Mouse (Mus musculus) right cerebral cortex, postnatal 4 days (tissue): ENCODE results near the gene A930018P22Rik.

ENCODE experiments used
- DNase-seq: peaks from one replicate; pipeline ENCODE4 v3.0.0-alpha.2; 2022

The A930018P22Rik gene

DNA sequence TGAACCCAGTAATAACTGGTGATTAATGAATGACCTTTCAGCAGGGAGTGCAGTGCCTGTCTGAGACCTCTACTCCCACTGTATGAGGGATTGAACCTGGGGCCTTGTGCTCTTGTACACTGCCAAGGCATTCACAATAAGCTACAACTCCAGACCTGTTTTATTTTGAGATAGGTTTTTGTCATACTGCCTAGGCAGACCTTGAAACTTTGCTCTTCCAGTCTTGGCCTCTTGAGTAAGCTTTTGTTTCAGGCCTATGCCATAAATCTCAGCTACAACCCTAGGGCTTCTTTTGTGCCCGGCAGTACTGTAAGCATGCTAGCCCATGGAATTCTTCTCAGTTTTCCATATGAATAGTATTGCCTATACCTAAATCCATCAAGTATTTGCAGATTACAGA is 3.5 kb upstream of the A930018P22Rik start:
- no peak for DNase-seq

DNA sequence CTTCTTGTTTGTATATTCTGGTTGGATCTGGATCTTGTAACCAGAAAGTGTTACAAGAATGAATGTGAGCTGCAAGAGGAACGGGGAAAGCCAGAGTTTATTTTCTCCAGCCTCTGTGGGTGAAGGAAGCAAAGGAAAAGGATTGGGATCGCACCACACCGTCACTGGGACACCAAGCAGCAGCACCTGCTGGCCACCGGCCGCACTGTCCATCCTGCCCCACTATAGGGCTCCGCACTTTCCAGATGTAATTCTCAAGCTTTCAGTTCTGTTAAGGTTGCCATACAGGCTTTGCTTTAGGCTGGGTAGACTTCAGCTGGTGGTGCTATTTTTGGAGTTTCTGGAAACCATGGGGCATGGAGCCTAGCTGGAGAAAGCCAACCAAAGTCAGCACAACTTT is 2.3 kb upstream of the A930018P22Rik start:
- DNase-seq = no peak

DNA sequence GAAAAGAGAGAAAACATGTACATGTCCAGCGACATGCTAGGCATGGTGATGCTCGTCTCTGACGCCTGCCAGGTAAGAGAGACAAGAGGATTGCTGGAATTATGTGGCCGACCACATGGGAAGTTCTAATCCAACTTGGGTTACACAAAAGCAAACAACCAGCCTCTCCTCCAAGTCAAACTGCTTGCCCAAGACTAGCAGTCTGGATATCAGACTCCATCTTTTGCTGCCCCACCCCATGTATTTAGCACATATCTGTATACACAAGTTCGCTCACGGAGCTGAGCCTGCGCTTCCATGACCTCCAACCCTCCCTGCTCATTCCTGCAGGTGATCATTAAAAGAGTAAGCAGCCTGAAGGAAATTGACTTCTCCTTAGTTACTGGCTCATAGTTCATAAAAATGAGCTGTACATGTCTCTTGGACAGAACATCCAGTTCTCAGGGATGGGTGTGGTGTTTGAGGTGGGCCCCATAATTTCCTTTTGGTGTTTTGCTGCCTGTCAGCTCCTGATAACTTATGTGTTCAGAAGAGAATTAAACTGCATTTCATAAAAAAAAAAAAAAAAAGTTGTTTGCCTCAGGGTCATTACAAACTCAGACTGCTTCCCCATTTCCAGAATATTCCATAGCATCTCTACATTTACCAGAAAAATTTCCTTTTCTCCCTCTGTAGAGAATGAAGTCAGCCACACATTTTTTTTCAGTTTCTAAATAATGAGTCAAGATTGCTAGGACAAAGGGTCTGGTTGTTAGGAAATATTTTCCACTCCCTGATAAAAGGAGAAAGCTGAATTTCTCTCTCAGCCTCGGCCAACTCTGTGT is 676 bp upstream of the A930018P22Rik start:
- no peak for DNase-seq

DNA sequence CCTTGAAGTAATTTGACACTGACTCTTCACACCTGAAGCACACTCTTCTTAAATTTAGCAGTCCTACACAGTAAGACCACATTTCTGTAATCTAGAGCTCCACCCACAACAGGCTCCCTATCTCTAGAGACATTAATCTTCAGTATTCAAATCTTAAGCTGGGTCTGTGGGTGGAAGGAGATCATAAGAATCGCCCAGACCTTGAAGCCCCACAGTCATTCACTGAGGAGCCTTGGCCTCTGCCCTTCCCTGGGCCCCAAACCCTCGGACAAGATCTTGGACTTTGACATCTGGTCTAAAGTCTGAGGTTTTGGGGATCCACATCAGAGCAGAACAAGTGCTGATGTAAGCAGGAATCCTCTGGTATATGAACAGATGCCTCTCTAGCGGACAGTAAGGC is 971 bp downstream of the A930018P22Rik start:
- no peak for DNase-seq

DNA sequence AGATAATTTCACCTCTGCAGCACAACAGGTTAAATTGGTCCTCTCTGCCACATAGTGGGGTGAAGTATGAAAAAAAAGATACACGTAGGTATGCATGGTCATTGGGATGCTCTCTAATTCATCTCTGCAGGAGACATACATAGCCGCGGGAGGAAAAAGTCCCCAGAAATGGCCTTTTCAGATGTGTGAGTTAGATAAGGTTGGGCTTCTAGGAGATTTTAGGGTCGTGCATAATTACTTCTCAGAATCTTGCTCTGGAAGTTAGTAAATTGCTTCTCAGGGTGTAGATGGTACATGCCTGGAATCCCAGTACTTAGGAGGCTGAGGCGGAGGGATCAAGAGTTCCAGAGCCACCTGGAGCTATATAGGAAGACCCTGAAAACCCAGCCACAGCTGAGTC is 1.5 kb downstream of the A930018P22Rik start:
- no peak for DNase-seq

DNA sequence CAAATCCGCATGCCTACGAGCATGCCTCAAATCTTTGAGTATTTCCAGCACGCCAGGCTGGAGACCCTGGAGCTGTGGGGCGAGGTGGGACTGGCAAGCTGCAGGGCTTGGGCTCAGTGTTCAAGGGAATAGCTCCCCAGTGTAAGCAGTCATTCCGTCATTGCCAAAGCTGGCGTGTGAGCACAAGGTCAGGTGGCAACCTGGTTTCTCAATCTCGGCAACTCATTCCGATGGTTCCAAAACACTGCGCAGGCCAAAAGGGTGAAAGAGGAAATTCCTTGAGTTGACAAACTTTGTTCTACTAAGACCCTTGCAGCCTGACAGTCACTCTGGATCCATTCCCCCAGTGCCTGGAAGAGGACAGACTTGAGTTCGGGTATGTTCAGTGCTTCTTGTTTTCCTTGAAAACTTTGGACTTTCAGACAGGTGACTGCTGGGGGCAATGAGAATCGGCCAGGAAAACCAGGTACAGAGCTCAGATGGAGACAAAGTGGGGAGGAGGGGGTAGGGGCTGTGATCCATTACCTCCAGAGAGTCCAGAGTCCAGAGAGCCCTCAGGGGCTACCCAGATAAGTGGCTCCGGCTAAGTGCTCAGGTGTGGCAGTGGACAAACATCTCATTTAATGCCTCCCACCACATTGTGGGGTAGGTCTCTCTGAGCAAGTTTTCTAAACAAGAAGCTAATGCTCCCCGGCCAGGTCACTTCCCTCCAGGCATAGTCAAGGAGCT is 6.4 kb downstream of the A930018P22Rik start:
- no peak for DNase-seq

DNA sequence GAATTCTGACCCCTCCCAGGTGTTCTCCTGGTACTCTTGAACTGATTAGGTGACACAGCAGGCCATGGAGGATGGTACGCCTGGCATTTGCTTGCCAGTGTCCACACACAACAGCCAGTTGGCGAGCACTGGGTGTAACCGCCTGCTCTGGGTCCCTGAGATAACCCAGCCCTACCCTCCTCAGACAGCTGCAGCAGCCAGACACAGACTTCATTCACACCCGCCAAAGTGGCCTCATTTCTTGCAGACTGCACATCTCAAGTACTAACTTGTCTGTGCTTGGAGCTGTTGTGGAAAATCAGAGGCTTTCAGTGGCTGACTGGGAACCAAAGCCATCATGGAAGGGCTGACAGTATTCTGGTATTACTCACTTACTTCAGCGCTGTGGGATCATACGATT is 7.6 kb downstream of the A930018P22Rik start:
- DNase-seq = no peak

DNA sequence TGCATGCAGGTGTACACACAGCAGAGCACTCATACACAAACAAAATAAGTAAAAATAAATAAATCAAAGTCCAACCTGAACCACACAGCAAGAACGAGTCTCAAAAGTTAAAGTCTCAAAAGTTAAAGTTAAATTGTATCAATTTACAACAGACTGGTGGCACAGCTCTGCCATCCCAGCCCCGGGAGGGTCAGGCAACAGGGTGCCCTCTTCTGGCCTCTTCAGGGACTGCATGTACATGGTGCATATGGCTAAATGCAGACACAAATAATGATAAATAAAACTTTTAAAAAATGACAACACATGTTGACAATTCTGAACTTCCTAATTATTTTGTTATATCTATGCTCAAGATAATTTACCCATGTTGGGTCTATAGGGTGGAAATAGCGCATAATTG is 8.4 kb downstream of the A930018P22Rik start:
- DNase-seq = peak; percentile 58

DNA sequence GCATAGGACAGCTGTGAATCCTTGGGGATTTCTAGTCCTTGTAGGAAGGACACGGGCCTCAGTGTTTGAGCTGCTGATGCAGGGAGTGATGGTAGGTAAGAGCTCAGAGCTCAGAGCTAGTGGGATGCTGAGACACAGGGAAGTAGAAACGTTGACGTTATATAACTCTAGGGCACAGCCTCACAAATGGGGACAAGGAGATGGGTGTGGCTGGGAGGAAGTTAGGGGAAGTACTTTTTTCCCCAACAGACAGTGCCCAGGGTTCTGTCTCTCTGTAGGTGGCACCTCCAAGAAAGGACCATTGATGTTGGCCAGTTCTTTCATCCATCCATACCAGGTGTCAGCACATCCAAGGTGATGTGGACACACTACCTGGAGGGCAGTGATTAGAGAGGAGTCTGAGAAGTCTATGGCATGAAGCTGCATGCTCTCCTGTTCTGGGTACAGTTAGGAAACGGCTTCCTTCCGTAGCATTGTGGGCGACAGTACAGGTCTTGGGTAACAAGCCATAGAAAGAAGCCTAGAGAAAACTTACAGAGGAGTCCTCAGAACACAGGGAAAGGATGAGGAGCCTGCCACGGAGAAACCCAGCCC is 9.8 kb downstream of the A930018P22Rik start:
- DNase-seq = no peak

DNA sequence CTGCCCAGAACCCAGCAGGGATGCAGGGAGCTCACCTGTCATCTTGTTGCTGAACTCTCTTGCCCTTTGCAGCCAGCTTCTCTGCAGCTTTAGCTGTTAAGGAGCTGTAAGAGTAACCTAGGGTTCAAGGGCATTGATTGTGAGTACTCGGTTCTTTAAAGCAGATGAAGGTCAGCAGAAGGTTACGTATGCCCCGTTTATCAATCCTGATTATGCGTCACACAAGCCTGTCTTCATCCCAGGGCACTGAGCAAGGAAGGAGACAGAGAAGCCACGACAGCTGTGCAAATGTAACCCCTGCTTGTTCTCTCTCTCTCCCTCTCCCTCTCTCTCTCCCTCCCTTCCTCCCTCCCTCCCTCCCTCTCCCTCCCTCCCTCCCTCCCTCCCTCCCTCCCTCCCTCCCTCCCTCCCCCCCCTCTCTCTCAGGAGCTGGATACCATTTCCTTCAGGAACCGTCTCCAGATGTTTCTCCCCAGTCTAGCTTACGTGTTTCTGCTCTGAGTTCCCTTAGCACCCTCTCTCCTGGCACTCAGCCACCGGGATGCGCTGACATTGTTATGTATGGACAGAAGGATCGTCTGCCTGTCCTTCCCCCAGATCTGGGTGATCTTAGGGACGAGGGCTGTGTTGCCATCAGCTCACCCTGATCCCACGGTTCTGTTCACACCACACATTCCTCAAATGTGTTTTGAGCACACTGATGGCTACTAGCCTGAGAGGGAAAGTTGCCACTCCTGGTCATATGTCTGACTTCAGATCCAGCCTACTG is 10.7 kb downstream of the A930018P22Rik start:
- DNase-seq = no peak

DNA sequence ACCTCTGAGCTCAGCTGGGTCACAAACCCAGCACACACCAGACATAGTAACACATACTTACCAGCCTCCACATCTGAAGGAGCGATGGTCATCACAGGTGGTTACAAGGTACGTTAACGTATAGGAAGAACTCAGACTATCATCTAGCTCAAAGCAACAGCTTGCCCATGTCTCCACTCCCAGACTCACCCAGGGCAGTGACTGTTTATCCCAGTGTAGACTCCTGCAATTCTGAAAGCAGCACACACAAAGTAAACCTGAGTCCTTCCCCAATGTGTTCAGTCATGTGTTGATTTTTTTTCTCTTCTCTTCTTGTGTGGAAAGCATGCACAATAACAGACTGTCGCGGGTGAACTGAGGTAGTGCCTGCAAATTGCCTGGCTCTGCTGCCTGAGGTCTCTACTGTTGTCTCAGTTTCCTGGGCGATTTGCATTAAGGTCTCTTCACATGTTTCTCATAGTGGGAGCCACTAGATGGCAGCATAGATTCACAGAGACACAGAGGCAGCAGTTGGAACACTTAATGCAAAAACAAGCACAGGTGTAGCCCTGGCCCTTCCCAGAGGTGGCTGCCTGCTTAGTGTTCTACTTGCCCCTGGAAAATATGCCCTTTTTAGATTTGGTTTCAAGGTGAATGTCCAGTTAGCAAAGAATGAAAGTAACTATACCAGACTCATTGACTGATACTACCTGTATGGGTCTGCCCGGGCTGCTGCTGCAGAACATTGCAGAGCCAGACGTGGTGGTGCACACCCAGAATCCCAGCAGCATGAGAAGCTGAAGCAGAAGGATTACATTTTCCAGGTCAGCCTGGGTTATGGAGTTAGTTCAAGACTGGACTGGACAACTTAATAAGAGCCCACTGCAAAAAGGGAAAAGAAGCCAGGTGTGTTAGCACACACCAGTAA is 11.8 kb downstream of the A930018P22Rik start:
- DNase-seq = peak; percentile 51

DNA sequence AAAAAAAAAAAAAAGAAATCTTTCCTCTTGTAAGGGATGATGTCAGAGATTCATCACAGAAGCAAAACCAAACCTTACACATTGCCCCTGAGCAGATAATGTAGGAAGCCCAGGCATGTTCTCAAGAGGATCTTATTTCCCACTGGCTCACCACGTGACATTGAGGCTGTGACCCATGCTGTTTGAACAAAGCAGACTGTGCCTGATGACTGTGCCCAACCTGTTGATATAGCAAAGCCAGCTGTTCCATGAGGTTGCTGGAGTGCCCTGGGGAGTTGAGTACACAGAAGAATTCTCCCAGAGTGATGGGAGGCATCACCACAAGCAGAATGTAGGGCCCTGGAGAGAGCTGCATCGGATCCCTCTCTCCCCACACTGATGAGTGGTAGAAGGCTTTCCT is 13.4 kb downstream of the A930018P22Rik start:
- no peak for DNase-seq

DNA sequence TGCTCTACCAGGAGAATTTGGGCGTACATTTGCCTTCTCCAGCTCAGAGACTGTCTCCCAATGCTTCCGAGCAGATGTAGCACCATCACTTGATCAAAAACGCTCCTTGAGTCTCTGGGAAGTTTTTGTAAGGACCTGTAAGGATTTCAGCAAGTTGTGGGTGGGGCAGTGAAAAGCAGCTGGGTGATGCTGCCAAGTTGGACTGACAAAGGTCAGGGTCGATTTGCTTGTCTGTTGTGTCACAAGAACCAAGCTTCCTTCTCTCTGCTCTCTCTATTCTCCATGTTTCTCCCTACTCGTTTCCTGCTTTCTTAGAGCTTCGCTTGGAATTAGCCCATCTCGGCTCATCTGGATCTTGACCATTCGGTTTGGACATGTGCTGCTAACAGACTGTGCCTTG is 19.6 kb downstream of the A930018P22Rik start:
- DNase-seq = no peak

DNA sequence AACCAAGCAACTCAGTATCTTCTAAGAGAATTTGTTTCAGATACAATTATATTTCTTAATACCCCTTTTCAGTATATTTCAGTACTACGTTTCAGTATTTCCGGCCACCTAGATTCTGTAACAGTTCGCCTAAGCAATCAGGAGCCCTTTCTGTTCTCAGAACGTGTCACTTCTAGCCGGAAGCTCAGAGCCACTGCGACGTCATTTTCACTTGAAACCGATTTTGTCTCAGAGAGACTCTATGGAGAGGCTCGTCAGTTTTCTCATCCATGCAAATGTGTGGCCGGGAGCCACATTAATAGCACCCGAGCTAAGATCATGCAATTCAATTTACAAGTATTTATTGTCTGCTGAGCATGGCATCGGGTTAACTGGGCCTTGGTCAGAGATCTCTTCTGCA is 21.4 kb downstream of the A930018P22Rik start:
- no peak for DNase-seq

DNA sequence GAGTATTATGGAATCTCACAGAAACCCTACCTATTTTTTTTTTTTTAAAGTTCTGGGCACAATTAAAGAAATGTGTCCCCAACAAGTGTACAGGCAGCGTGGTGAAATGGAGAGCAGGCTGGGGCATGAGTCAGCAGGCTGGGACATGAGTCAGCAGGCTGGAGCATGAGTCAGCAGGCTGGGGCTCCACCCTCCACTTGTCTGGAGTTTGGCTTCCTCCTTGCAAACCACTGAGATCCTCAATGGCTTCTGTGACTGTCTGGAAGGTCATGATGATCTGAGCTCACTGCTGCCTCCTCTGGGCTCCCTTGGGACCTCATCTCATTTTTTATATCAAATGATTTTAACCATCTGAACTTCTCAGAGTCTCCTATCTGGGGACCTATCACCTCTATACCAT is 23.4 kb downstream of the A930018P22Rik start:
- DNase-seq = no peak

DNA sequence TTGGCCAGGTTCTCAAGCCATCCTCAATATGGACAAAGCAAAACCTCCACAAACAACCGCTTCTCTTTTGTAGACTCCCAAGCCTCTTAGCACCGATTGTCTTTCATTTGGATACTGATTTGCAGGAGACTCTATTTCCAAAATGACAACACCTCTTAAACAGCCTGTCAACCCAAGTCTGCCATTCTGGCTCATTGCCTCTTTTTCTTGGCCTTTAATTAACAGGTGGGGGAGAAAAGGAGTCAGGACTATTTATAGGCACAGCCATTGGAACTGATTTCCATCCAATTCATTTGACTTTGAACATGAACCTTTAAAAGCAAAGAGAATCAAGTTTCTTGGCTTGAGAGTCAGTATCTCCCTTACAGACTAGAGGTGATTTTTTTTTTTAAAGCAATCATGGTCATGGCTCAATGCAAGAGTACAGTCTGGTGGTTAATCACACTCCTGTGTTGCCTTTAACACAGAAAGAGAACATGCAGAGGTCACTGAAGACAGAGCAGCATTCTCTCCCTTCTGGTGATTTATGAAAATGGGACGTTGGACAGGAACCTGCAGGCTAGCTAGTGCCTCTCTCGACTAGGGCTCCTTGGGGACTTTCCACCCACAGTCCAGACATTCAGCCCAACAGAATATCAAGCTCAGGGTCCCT is 25.5 kb downstream of the A930018P22Rik start:
- DNase-seq = no peak

DNA sequence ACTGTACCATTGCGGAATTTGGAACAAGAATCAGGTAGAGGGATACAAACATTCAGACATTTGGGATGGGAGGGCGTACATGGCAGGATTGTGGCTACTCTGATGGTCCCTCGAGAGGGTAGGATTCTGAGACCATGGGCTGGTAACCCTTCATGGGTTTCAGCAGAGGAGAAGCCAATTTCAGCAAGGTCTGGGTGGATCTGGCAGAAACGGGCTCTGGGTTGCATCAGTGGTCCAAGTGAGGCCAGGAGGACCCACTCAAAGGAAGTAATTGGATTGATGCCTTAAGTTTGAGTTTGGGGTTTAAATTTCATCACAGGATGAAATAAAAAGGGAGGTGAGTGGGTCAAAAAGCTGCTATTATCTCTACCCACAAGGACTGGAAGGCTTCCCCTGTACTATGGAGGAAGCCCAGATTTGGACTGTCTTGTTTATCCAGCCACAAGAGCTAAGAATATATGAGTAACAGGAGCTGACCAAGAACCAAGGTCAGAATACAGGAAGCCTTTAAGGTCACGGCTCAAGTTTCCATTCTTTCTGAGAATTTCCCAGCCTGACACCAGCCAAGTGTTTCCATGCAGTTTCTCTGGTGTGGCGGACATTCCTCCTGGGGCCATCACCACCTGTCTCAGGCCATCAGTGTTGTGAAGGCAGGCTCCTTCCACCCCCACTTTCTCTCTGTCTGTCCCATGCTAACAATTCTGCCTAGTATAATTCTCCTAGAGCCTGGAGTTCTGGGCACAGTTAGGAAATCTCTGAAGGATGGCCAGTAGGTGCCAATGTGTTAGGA is 28.2 kb downstream of the A930018P22Rik start:
- no peak for DNase-seq

DNA sequence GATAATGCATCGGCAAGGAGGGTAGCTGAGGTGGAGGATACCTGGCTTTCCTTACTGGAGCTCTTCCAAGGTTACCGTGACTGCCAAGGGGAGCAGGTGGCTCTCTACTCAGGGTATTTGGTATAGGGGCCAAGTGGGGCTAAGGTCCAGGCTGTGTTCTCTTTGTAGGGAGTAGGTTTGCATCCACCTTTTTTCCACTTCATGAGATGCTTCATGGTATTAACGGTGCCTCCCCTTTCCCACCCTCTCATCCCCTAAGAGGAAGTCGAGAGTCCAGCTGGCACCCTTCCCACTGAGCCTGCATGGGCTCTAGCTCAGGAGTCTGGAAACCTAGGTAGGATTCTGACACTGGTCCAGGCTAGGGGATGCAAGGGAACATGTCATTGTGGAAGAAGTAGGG is 30.8 kb downstream of the A930018P22Rik start:
- no peak for DNase-seq

DNA sequence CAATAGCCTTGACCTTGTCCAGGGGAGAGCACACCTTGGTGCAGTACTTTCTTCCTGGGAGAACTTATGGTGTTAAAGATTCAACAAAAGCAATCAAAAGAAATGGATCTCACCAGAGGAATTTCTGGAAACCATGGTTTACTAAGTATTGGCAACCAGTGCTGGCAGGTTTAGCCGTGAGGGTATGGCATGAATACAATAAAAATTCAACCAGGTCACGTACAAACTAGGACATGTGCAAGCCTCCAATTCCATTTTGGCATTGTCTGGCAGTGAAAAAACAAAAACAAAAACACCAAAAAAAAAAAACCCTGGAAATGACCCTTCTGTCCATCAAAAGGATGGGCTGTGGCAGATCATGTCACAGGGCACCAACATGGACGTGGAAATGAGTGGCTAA is 31.3 kb downstream of the A930018P22Rik start:
- DNase-seq = no peak

DNA sequence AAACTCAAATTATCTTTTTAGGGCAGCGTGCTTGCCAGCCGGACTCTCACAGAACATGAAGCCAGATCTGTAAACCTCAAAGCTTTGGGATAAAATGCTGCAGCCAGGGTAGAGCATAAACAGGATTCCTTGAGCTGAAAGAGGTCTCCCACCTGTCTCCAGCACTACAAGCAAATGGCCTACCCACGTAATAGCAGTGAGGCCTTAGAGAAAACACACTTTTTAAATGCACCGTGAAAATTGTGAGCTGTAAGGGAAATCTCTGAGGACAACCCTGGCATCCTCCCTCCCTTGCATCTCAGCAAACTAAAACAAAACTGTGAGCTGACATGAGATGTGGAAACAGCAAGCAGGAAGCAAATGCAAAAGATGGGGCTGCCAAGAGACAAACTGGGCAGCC is 35.3 kb downstream of the A930018P22Rik start:
- no peak for DNase-seq

DNA sequence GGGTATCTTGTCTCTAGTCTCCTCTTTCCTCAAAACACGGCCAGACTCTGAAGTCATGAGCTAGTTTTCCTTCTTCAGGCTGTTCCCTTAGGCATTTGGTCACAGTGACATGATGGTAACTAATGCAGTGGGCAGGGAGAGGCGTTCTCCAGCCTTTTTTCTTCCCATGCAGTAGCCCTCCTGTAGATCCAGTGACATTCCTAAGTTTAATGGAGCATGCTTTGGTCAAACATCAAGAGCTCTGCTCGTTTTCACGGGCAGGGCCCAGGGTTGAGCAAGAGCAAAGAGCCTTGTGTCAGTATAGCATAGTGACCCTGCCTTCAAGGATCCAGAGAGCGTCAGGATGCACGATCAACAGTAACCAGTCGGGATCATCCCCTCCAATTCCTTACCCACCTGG is 40.8 kb downstream of the A930018P22Rik start:
- DNase-seq = no peak
